Mouse (Mus musculus): Measurements from ENCODE around the gene Cdc26. TPM values are rescaled to one million over a fixed set of nuclear protein-coding genes. Genes with fewer than 3 reads are reported as not detected.

Cdc26 gene
- polyA plus RNA-seq, 1 experiment from 2014 or later = 147 TPM

DNA sequence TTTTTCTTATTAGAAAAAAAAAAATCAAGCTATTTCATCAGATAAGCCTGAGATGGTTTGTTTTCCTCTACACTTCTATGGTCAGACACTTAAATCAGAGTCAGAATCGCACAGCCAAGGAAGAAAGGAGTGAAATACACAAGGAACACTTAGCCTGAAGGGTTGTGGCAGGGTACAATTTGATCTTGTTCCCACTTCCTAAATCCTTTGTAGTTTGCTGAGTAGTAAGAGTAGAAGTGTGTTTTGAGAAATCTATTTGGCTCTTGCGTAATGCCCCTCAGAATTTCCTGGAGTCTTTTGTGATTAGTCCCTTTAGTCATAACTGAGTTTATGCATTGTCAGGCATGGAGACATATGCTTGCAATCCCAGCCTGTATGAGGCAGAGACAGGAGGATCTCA is 59.1 kb downstream of the Cdc26 start:
- H3K4me1 ChIP-seq = no peaks in the 10 kb centered on the region
- H3K27me3 ChIP-seq = no peaks in the 10 kb centered on the region
- H3K9me3 ChIP-seq (replicated peaks) = no peaks in the 10 kb centered on the region
- H3K9ac ChIP-seq = no peak overlapping the region
- ATAC-seq (ENCODE audit: low FRiP score) = no peak
- peaks cover 34% of the 10 kb centered on the region for H3K36me3 ChIP-seq
- H3K4me3 ChIP-seq = no peak overlapping the region
- H3K4me2 ChIP-seq (replicated peaks) = no peak overlapping the region
- H3K27ac ChIP-seq = no peak overlapping the region
- 95% methylated on average over 2 of the region's 2 CpGs for WGBS

DNA sequence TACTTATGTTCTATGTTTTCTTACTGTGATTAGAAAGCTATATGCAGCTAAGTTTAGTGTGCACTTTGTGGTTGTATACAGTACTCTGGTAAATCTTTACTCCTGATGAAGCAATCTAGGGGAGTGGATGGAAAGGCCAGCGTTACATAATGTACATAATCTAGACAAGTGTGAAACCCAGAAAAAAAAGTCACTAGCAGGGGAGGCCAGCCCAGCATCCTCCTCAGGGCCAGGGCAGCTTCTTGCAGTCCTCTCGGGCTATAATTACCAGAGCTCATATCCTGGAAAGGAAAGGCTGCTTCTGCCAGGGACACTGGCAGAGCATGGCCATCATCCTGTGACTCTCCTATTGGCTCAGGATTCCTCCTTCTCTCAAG is 60.1 kb downstream of the Cdc26 start:
- H3K27me3 ChIP-seq = no peaks in the 10 kb centered on the region
- no peak overlapping the region for H3K9ac ChIP-seq
- H3K36me3 ChIP-seq = peaks cover 41% of the 10 kb centered on the region
- no peaks in the 10 kb centered on the region for H3K9me3 ChIP-seq (replicated peaks)
- WGBS = 85% methylated on average over 2 of the region's 2 CpGs
- no peak overlapping the region for H3K4me3 ChIP-seq
- no peak overlapping the region for H3K4me2 ChIP-seq (replicated peaks)
- no peak for ATAC-seq (ENCODE audit: low FRiP score)
- H3K4me1 ChIP-seq = no peaks in the 10 kb centered on the region
- H3K27ac ChIP-seq = no peak overlapping the region

DNA sequence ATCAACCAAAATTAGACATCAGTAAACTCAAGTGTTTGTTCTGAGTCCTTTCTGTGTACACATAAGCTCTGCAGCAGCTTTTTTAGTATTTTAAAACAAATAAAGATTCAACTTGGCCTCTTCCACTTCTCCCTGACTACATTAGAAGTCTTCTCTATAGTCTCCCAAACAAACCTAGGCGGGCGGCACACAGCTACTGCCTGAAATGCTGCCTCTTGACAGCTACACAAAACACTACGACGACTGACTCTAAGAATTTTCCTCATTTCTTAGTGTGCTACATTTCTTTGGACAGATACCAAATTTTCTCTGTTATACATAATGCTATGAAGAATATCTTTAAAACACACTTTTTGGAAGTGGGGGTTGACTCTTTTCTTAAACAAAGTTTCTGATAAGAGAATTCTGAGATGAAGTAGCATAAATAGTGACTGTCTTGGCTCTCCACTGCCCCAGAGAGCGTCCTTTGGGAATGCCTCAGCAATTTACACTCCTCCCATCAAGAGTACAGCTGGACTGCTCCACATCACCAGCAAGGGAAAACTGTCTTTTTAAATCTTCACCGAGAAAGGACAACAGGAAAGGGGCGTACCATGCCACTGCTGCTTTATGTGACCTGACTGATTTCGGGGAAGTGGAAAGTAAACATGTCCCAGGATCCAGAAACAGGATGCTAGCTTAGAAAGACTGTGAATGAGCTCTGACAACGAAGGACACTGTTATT is 60.7 kb downstream of the Cdc26 start:
- Histone ChIP-seq H3K4me1 (no peaks in the 10 kb centered on the region), H3K4me3 (no peak overlapping the region), H3K9me3 (replicated peaks) (no peaks in the 10 kb centered on the region), H3K27ac (no peak overlapping the region), H3K9ac (no peak overlapping the region), H3K4me2 (replicated peaks) (no peak overlapping the region), H3K36me3 (peaks cover 44% of the 10 kb centered on the region), H3K27me3 (no peaks in the 10 kb centered on the region)
- 77% methylated on average over 9 of the region's 9 CpGs for WGBS
- no peak for ATAC-seq (ENCODE audit: low FRiP score)

DNA sequence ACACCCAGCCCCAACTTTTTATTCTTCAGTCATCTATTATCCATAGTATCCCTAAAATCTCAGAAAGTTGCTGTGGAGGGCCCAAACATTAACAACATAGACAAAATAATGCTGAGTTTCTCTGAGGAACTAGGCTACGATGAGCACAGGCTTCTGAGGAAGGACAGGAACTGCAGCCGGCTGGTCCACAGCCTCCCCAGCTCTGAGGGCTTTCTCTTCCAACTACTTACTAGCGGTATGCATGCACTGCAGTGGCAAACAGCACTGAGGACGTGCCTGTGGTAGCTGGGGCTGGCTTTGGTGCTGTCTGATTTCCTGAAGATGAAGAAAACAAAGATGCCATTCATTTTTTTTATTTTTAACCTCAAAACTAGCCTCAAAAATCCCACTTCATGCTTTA is 62.6 kb downstream of the Cdc26 start:
- no peak for ATAC-seq (ENCODE audit: low FRiP score)
- Histone ChIP-seq H3K4me1 (no peaks in the 10 kb centered on the region), H3K36me3 (peaks cover 34% of the 10 kb centered on the region), H3K9ac (no peak overlapping the region), H3K27ac (no peak overlapping the region), H3K27me3 (no peaks in the 10 kb centered on the region), H3K4me3 (no peak overlapping the region), H3K4me2 (replicated peaks) (no peak overlapping the region), H3K9me3 (replicated peaks) (no peaks in the 10 kb centered on the region)
- 79% methylated on average over 4 of the region's 4 CpGs for WGBS

DNA sequence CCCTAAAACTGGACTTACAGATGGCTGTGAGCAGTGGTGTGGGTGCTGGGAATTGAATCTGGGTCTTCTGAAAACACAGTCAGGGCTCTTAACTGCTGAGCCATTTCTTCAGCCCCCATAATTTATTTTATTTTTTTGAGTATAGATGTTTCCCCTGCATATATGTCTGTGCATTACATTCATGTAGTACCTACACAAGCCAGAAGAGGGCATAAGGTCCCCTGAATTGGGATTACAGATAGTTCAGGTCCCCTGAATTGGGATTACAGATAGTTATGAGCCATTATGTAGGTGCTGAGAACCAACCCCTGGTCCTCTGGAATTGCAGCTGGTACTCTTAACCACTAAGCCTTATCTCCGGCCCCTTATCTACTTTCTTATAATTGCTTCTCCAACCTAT is 64.4 kb downstream of the Cdc26 start:
- H3K27me3 ChIP-seq = no peaks in the 10 kb centered on the region
- ATAC-seq (ENCODE audit: low FRiP score) = no peak
- H3K27ac ChIP-seq = no peak overlapping the region
- no peak overlapping the region for H3K9ac ChIP-seq
- WGBS = 90% methylated on average over 1 of the region's 1 CpGs
- no peak overlapping the region for H3K4me2 ChIP-seq (replicated peaks)
- H3K36me3 ChIP-seq = peaks cover 45% of the 10 kb centered on the region
- H3K9me3 ChIP-seq (replicated peaks) = no peaks in the 10 kb centered on the region
- no peaks in the 10 kb centered on the region for H3K4me1 ChIP-seq
- no peak overlapping the region for H3K4me3 ChIP-seq

DNA sequence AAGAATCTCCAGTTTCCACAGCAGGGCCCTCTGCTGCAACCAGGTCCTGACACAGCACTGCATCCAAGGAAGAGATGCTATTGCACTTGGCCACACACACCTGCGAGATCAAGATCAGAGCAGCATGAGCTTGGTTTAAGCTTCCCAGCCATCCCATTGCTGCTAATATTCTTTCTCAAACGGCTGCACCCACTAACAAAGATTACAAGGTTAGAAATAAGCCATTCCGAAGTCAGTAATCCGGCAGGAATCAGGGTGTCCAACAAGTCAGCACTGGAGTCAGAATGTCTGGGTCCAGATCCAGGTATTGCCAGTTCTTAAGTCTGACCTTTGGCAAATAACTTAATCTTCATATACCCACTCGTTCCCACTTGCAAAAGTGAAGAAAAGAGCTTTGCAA is 69.9 kb downstream of the Cdc26 start:
- H3K4me2 ChIP-seq (replicated peaks) = no peak overlapping the region
- no peak overlapping the region for H3K27ac ChIP-seq
- no peak overlapping the region for H3K4me3 ChIP-seq

More for the DNA sequence above, 69.9 kb downstream of the Cdc26 start:
- ATAC-seq (ENCODE audit: low FRiP score) = no peak
- H3K9ac ChIP-seq = no peak overlapping the region
- H3K27me3 ChIP-seq = no peaks in the 10 kb centered on the region
- WGBS = 92% methylated on average over 5 of the region's 5 CpGs
- no peaks in the 10 kb centered on the region for H3K4me1 ChIP-seq
- H3K9me3 ChIP-seq (replicated peaks) = no peaks in the 10 kb centered on the region
- H3K36me3 ChIP-seq = peaks cover 44% of the 10 kb centered on the region

Other genes starting within 250 kb of the Cdc26 start
- 29.4 and 30.2 TPM in 2 replicates for gene Zfp37, start 177.6 kb downstream of the Cdc26 start, polyA plus RNA-seq (2016; fragmentation: Nextera tagmentation; extraction: Ambion mirVana)
- gene Slc31a2, start 146.1 kb downstream of the Cdc26 start, polyA plus RNA-seq (2016; fragmentation: Nextera tagmentation; extraction: Ambion mirVana) = 12.9 and 13.0 TPM in 2 replicates
- 25.9 and 26.4 TPM in 2 replicates for gene Fkbp15, start 48.1 kb downstream of the Cdc26 start, polyA plus RNA-seq (2016; fragmentation: Nextera tagmentation; extraction: Ambion mirVana)
- 45.2 and 48.5 TPM in 2 replicates for gene Slc31a1, start 47.9 kb downstream of the Cdc26 start, polyA plus RNA-seq (2016; fragmentation: Nextera tagmentation; extraction: Ambion mirVana)
- 20.8 and 21.2 TPM in 2 replicates for gene Prpf4, start 155 bp upstream of the Cdc26 start, polyA plus RNA-seq (2016; fragmentation: Nextera tagmentation; extraction: Ambion mirVana)
- not detected in 2 replicates for gene Rnf183, start 26.6 kb upstream of the Cdc26 start, polyA plus RNA-seq (2016; fragmentation: Nextera tagmentation; extraction: Ambion mirVana)
- 8.2 and 9.0 TPM in 2 replicates for gene Wdr31, start 62.3 kb upstream of the Cdc26 start, polyA plus RNA-seq (2016; fragmentation: Nextera tagmentation; extraction: Ambion mirVana)
- 1.2 and 1.7 TPM in 2 replicates for gene Bspry, start 71.4 kb upstream of the Cdc26 start, polyA plus RNA-seq (2016; fragmentation: Nextera tagmentation; extraction: Ambion mirVana)
- 11.8 and 12.7 TPM in 2 replicates for gene Hdhd3, start 94.8 kb upstream of the Cdc26 start, polyA plus RNA-seq (2016; fragmentation: Nextera tagmentation; extraction: Ambion mirVana)
- gene Alad, start 111.3 kb upstream of the Cdc26 start, polyA plus RNA-seq (2016; fragmentation: Nextera tagmentation; extraction: Ambion mirVana) = 58.8 and 64.3 TPM in 2 replicates
- 80.2 and 84.7 TPM in 2 replicates for gene Pole3, start 116.4 kb upstream of the Cdc26 start, polyA plus RNA-seq (2016; fragmentation: Nextera tagmentation; extraction: Ambion mirVana)
- gene 4933430I17Rik, start 116.7 kb upstream of the Cdc26 start, polyA plus RNA-seq (2016; fragmentation: Nextera tagmentation; extraction: Ambion mirVana) = 0.84 and 1.2 TPM in 2 replicates
- gene Rgs3, start 151.2 kb upstream of the Cdc26 start, polyA plus RNA-seq (2016; fragmentation: Nextera tagmentation; extraction: Ambion mirVana) = 70.9 and 71.6 TPM in 2 replicates

All from hindbrain, embryonic 12.5 days (tissue).